Mouse (Mus musculus) neural tube, embryonic 14.5 days (tissue): ENCODE data around the gene Dcst1. TPM values are rescaled to one million over a fixed set of nuclear protein-coding genes. Genes with fewer than 3 reads are reported as not detected.

ENCODE experiments used
- ATAC-seq: fragments of 200-750 bp; cut with Nextera tagmentation; 2 replicates; pipeline ENCODE4 v1.8.0; 2017; ENCODE audit warnings: low read depth, mild to moderate bottlenecking, moderate TSS enrichment, moderate library complexity
- H3K27ac ChIP-seq: fragments of 300-500 bp; sonication (generic); 2 replicates; pipeline ENCODE4 v1.5.1; 2014; ENCODE audit warnings: low read depth, mild to moderate bottlenecking, control low read depth, low read length, moderate library complexity, mixed read lengths
- H3K27me3 ChIP-seq: fragments of 300-500 bp; sonication (generic); 2 replicates; pipeline ENCODE4 v1.6.1; 2014; ENCODE audit warnings: low read length; ENCODE audit not compliant: control insufficient read depth, insufficient read depth
- H3K36me3 ChIP-seq: fragments of 300-500 bp; sonication (generic); 2 replicates; pipeline ENCODE4 v1.6.1; 2014; ENCODE audit warnings: low read length, mixed read lengths; ENCODE audit not compliant: control insufficient read depth, insufficient read depth
- H3K4me1 ChIP-seq: fragments of 300-500 bp; sonication (generic); 2 replicates; pipeline ENCODE4 v1.6.1; 2014; ENCODE audit warnings: low read length; ENCODE audit not compliant: control insufficient read depth, insufficient read depth
- H3K4me2 ChIP-seq: fragments of 300-500 bp; sonication (generic); 2 replicates; pipeline ENCODE4 v1.6.1; 2014; ENCODE audit warnings: mild to moderate bottlenecking, low read depth, low read length, control low read depth
- H3K4me3 ChIP-seq: fragments of 300-500 bp; sonication (generic); 2 replicates; pipeline ENCODE4 v1.5.1; 2014; ENCODE audit warnings: low read depth, low read length, control low read depth, mixed read lengths
- H3K9ac ChIP-seq: fragments of 300-500 bp; sonication (generic); replicated peaks from 2 replicates; pipeline ENCODE4 v1.6.1; 2014; ENCODE audit warnings: low read depth, mild to moderate bottlenecking, control low read depth, low read length, mixed read lengths
- H3K9me3 ChIP-seq: fragments of 300-500 bp; sonication (generic); 2 replicates; pipeline ENCODE4 v1.6.1; 2016; ENCODE audit warnings: low read length; ENCODE audit not compliant: control insufficient read depth
- WGBS: fragments of 180-500 bp; shearing (Covaris S2); extraction: QIAGEN DNeasy Blood & Tissue Kit; methylation state at CpG from one replicate; pipeline ENCODE4 v1.1.7; 2014; 5-methylcytosine and 5-hydroxymethylcytosine counted together
- polyA plus RNA-seq: library from polyadenylated mRNA; unstranded; fragments of >200 nt; fragmentation: Nextera tagmentation; extraction: Ambion mirVana; gene quantifications from 2 replicates; pipeline ENCODE4 v1.2.1, GENCODE M21; 2014

Gene Dcst1
- polyA plus RNA-seq, 1 experiment from 2014 or later, result 1.4 TPM

DNA sequence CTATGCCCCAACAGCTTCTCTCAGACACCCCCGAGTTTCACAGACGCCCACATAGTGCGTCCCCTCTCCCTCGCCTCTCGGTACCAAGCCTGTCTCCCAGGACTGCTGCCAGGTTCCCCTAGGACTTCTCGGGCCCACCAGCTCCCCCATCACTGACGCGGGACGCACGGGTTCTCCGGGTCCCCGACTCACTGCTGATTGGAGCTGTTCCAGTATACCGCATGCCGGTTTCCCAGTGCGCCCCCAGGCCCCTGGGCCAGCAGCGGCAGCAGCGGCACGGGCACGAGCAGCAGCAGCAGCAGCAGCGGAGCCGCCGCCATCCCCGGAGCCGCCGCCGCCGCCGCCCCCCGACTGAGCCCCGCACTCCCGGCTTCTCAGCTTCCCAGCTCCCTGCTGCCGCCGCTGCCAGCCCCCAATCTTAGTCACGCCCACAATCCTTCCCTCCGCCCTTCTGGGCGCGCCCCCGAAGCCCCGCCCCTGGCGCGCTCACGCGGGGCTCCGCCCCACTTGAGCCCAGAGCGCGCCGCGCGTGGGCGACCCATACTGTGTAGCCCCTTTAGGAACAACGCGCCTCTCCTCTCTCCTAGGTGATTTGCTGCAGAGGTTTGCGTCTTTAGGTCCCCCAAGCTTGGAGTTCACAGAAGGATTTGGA, 42.4 kb downstream of the Dcst1 start, which contains the start of gene Efna3:
TSS of gene Efna3 (minus strand) at position 452 of the 652 bp plus-strand sequence.
- Histone ChIP-seq H3K4me1 (peaks cover 38% of the 10 kb centered on the region), H3K4me2 (peak within 1 kb of the TSS; percentile 86), H3K9ac (peak within 1 kb of the TSS; percentile 97), H3K27me3 (peaks cover 3% of the 10 kb centered on the region; the same call in 1 of the 2 replicates), H3K9me3 (no peaks in the 10 kb centered on the region), H3K27ac (peak within 1 kb of the TSS; percentile 98), H3K4me3 (peak within 1 kb of the TSS; percentile 78), H3K36me3 (no peaks in the 10 kb centered on the region)
- WGBS, result 1% methylated on average over 48 of the region's 53 CpGs
- ATAC-seq, result peak; percentile 39

DNA sequence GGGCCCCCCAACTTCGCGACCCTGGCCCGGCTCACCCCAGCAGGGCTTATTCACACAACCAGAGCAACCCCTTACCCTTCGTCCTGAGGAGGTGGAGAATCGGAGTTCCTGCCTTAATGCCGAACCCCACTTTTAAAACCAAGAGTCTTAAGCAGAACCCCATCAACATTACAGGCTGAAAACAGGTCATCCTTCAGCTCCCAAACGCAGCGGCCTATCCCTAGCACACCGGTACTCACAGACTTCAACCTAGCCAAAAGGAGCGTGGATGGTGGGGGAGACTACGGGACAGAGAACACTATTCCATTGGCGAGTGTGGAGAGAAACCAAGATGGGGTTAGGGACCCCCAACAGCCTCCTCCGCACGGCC, 42.9 kb downstream of the Dcst1 start:
- H3K36me3 ChIP-seq, result no peaks in the 10 kb centered on the region
- peaks cover 38% of the 10 kb centered on the region for H3K4me1 ChIP-seq
- no peak for ATAC-seq
- H3K4me2 ChIP-seq, result peak overlapping the region; percentile 86
- H3K27ac ChIP-seq, result peak overlapping the region; percentile 98
- H3K4me3 ChIP-seq, result peak overlapping the region; percentile 78
- 2% methylated on average over 14 of the region's 14 CpGs for WGBS
- peaks cover 3% of the 10 kb centered on the region; the same call in 1 of the 2 replicates for H3K27me3 ChIP-seq
- H3K9ac ChIP-seq, result peak overlapping the region; percentile 97
- H3K9me3 ChIP-seq, result no peaks in the 10 kb centered on the region

DNA sequence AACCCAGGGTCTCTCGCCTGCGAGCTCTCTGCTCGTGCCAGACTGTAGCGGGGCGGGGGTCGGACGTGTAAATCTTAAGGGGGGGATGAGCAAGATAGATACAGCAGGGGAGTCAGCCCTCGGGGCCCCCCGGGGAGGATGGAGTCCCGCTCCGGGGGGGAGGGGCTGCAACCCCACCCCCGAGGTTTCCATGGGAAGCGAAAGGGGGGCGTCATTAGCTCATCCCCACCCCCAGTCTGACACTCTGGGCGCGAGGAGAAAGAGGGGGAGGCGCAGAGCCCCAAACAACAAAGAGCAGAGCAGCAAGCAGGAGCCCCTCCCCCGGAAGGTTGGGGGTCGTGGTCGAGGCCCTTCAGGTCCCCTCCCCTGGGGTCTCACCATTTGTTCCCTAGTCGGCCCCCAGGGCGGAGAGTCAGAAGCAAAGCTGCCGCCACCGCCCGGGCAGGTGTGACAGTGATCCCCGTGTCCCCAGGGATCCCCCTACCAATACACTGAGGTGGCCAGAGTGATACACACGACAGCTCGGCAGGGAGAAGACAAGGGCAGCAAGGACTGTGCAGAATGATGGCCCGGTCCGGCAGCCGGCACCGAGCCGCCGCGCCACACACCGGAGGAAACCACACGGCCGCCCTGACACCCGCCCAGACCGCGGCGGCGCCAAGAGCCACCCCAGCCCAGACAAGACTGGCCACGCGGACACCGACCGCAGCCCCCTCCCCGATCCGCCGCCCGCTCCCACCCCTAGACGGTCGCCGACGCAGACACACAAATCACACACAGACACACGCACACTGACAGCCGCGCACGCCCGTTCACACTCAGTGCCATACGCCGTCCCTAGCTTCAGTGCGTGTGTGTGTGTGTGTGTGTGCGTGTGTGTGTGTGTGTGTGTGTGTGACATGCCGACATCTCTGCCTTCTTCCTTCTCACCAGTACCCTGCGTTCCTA, 43.6 kb downstream of the Dcst1 start:
- no peaks in the 10 kb centered on the region for H3K36me3 ChIP-seq
- peaks cover 44% of the 10 kb centered on the region for H3K4me1 ChIP-seq
- peaks cover 3% of the 10 kb centered on the region; the same call in 1 of the 2 replicates for H3K27me3 ChIP-seq
- H3K4me2 ChIP-seq, result peak overlapping the region; percentile 86
- under 1% methylated on average over 64 of the region's 66 CpGs for WGBS
- peak; percentile 22 for ATAC-seq
- H3K9me3 ChIP-seq, result no peaks in the 10 kb centered on the region
- peak overlapping the region; percentile 78 for H3K4me3 ChIP-seq
- H3K27ac ChIP-seq, result peak overlapping the region; percentile 98
- H3K9ac ChIP-seq, result peak overlapping the region; percentile 97

DNA sequence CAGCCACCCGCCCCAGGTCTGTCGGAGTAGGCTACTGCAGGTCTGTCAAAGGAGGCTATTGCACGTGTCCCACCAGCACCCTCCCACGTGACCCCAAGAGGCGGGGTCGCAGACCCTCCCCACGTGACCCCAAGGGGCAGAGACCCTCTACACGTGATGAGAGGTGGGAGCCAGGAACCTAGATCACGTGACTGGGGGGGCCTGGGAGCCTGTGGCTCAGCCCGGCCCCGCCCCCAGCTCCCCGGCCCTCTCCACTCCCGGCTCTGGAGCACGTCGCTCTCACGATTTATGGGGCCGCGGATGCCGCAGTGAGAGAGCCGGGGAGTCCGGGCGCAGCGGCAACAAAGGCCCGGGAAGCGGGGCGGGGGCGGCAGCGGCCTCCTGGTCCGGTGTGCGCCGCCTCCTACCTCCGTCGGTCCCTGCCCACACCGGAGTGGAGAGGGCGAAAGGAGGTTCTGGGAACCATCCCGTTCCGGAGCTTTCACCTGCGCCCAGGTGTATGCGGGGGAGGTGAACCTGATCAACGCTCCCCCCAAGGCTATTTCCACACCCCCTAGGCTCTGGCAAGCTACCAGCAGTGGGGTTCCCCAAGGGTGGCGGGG, 44.4 kb downstream of the Dcst1 start:
- H3K4me1 ChIP-seq, result peaks cover 48% of the 10 kb centered on the region

DNA sequence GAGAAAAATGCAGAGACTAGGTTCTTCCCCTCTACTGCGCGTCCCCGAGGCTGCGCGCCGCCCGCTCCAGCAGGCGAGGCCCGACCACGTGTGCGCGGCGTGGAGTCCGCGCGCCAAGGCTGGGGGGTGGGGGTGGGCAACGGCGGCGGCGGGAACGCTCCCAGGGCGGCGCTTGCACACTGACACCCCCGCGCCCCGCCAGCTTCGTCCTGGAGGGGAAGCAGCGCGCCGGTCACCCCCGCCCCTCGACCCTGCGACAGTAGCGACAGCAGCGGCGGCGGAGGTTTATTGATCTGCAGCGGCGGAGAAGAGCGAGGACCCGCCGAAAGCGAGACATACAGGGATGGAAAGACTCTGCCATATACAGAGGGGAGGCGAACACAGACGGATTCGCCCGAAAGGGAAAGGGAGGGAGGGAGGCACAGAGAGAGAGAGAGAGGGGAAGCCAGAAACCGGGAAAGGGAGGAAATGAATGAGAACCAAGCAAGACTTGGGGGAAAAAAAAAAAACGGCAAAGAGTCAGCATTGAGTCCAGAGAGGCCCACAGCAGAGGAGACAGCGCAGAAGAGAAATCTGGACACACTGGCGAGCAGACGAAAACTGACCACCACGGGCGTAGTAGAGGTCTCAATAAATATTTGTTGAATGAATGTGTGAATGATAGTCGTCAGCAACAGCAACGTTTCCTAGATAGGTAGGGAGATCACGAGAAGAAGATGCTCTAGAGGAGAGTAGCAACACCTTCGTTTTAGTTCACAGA, 45.3 kb downstream of the Dcst1 start:
- Histone ChIP-seq H3K4me1 (peaks cover 52% of the 10 kb centered on the region), H3K27ac (peak overlapping the region; percentile 98), H3K4me2 (peak overlapping the region; percentile 86), H3K36me3 (peaks cover 4% of the 10 kb centered on the region; the same call in 1 of the 2 replicates), H3K27me3 (peaks cover 3% of the 10 kb centered on the region; the same call in 1 of the 2 replicates), H3K4me3 (peak overlapping the region; percentile 78), H3K9me3 (no peaks in the 10 kb centered on the region), H3K9ac (peak overlapping the region; percentile 97)
- WGBS, result 3% methylated on average over 58 of the region's 58 CpGs
- no peak for ATAC-seq

More for the DNA sequence above, 44.4 kb downstream of the Dcst1 start:
- H3K27ac ChIP-seq, result peak overlapping the region; percentile 98
- no peaks in the 10 kb centered on the region for H3K9me3 ChIP-seq
- H3K36me3 ChIP-seq, result no peaks in the 10 kb centered on the region
- H3K4me2 ChIP-seq, result peak overlapping the region; percentile 86
- ATAC-seq, result peak; percentile 36
- H3K4me3 ChIP-seq, result peak overlapping the region; percentile 78
- peak overlapping the region; percentile 97 for H3K9ac ChIP-seq
- peaks cover 3% of the 10 kb centered on the region; the same call in 1 of the 2 replicates for H3K27me3 ChIP-seq
- 1% methylated on average over 27 of the region's 41 CpGs for WGBS

DNA sequence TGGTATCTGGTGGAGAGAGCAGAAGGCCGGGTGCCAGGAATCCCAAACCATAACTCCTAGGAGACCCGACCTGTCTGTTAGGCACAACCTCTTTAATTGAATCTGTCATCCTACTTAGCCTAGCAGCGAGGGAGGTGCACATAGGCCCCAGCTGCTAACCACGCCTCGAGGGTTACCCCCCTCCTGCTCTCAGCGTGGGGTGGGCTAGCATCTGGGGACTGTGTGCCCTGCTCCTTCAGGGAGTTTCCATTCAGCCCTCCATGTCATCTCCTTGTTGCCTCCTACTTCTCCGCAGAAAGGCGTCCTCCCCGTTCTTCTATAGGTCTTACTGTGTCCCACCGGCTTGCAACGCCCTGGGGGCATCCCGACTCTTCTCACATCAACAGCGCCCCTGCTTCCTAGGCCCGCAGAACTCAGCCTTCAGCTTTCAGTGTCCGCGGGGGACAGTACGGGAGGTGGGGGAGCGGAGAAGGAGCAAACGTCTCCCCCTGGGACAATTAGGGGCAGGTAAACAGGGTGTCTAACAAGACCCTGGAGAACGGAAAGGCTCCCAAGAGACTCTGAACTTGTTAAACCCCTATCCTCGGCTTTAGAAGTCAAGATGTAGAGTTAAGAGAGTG, 46.0 kb downstream of the Dcst1 start:
- H3K9me3 ChIP-seq, result no peaks in the 10 kb centered on the region
- H3K9ac ChIP-seq, result peak overlapping the region; percentile 97; the same call in 1 of the 2 replicates
- peaks cover 10% of the 10 kb centered on the region for H3K36me3 ChIP-seq
- WGBS, result 4% methylated on average over 21 of the region's 21 CpGs
- H3K4me2 ChIP-seq, result peak overlapping the region; percentile 86
- H3K4me3 ChIP-seq, result peak overlapping the region; percentile 78
- no peak for ATAC-seq
- peaks cover 3% of the 10 kb centered on the region; the same call in 1 of the 2 replicates for H3K27me3 ChIP-seq
- peak overlapping the region; percentile 98 for H3K27ac ChIP-seq
- H3K4me1 ChIP-seq, result peaks cover 52% of the 10 kb centered on the region

DNA sequence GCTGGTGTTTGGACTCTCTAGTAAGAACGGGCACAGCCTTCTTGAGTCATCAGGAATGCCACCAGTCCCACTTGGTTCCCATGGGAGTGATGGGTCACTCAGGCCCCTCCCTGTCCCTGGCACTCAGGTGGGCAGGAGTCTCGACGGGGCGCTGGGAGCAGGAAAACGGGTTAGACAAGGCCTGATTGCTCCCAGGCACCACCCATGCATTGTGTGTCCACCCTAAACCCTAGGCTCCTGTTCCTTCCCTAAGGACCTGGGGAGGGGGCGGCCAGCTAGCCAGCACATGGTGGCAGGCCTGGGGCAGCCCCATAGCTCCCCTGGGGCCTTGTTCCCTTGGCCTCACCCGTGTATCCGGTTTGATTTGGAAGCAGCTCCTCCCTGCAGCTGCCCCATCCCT, 46.7 kb downstream of the Dcst1 start:
- peaks cover 52% of the 10 kb centered on the region for H3K4me1 ChIP-seq
- 63% methylated on average over 8 of the region's 8 CpGs for WGBS
- no peak overlapping the region for H3K4me3 ChIP-seq
- H3K27me3 ChIP-seq, result peaks cover 3% of the 10 kb centered on the region; the same call in 1 of the 2 replicates
- no peak overlapping the region for H3K27ac ChIP-seq
- no peak overlapping the region for H3K9ac ChIP-seq
- no peaks in the 10 kb centered on the region for H3K9me3 ChIP-seq
- no peak for ATAC-seq
- H3K4me2 ChIP-seq, result peak overlapping the region; percentile 18; the same call in 1 of the 2 replicates
- H3K36me3 ChIP-seq, result peaks cover 13% of the 10 kb centered on the region

DNA sequence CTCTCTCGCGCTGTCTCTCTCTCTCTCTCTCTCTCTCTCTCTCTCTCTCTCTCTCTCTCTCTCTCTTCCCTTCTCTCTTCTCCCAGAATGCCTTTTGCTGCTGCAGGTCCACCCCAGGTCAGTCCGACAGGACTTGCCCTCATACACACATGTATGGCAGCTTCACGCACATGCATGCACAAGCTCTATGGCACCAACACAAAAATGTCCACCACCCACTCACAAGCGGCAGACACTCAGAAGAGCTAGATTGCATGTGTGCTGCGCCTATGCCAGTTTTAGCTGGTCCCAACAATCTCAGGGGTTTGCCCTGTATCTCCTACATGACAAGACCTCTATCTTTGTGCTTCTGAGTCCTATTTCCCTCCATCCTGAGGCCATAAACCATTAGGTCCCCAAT, 47.8 kb downstream of the Dcst1 start:
- H3K4me1 ChIP-seq, result peaks cover 46% of the 10 kb centered on the region
- H3K9ac ChIP-seq, result no peak overlapping the region
- no peaks in the 10 kb centered on the region for H3K9me3 ChIP-seq
- 51% methylated on average over 6 of the region's 6 CpGs for WGBS
- no peak overlapping the region for H3K27ac ChIP-seq
- H3K4me3 ChIP-seq, result no peak overlapping the region
- peaks cover 17% of the 10 kb centered on the region for H3K36me3 ChIP-seq
- no peak for ATAC-seq
- no peaks in the 10 kb centered on the region for H3K27me3 ChIP-seq
- H3K4me2 ChIP-seq, result no peak overlapping the region; the same call in 1 of the 2 replicates
